Mouse (Mus musculus) CH12.LX (cell line): ENCODE data around the gene Dnaaf1.

ENCODE experiments used
- CTCF ChIP-seq, 2 experiments: IDR thresholded peaks in 1 of 2; conservative IDR thresholded peaks in 1 of 2; 2 replicates each; pipeline ENCODE4 v1.5.1; 2011 to 2012; ENCODE audit warnings: low read depth in 2 of 2, low read length in 2 of 2, improper control_type of control experiment in 1 of 2, inconsistent platforms in 1 of 2, mild to moderate bottlenecking in 1 of 2, moderate library complexity in 1 of 2
- HCFC1 ChIP-seq: IDR thresholded peaks from 2 replicates; pipeline ENCODE4 v1.6.1; 2012; ENCODE audit warnings: low read depth, mild to moderate bottlenecking, inconsistent platforms, low read length, improper control_type of control experiment
- KAT2A ChIP-seq: IDR thresholded peaks from 2 replicates; pipeline ENCODE4 v1.6.1; 2012; ENCODE audit warnings: low read length, improper control_type of control experiment, inconsistent platforms; ENCODE audit not compliant: insufficient replicate concordance
- MEF2A ChIP-seq: IDR thresholded peaks from 2 replicates; pipeline ENCODE4 v1.6.1; 2014; ENCODE audit warnings: low read depth, mild to moderate bottlenecking, inconsistent platforms, low read length, improper control_type of control experiment, borderline replicate concordance
- POLR2A ChIP-seq: IDR thresholded peaks from 2 replicates; pipeline ENCODE4 v1.6.1; 2011; ENCODE audit warnings: low read depth, mild to moderate bottlenecking, improper control_type of control experiment, low read length

GRCm38 (mm10) chr8:119547019-119547691, 27.9 kb upstream of the Dnaaf1 start:
- TF ChIP-seq HCFC1 (no peak), MEF2A (no peak), CTCF (conservative IDR thresholded peaks at IDR 0.05 in 1 of 2, IDR thresholded peaks at IDR 0.05 in 1 of 2; ENCODE audit: low read depth in 2 of 2, low read length in 2 of 2) (no peak), KAT2A (no peak), POLR2A (no peak)
